Mouse (Mus musculus): Measurements from ENCODE around the gene Ucp2.

- TF ChIP-seq POLR2A (IDR thresholded peaks at IDR 0.05; ENCODE audit: insufficient read length, low read depth), result no peak
- no peak for TF ChIP-seq TCF3 (IDR thresholded peaks at IDR 0.05; ENCODE audit: insufficient read length, low read depth)
- TF ChIP-seq MYOD1 (IDR thresholded peaks at IDR 0.05; ENCODE audit: control insufficient read depth in 1 of 3, insufficient read length in 2 of 3, low read depth in 2 of 3), result no peak
Observed at GRCm38 (mm10) chr7:100448530-100448929, 44.6 kb upstream of the Ucp2 start.
